Mouse (Mus musculus) T-helper 17 cell (primary cell): ENCODE measurements around the gene Vhl.

Experiments
- in situ Hi-C, 2 experiments: fragments of 300-600 bp; cut with MboI, MseI; formaldehyde crosslinking; loops; 1 replicate in 1 of 2; 2 replicates in 1 of 2; pipeline ENCODE4 v1.15.1; 2025; ENCODE audit warnings: high pct_unique_total_duplicates in 2 of 2

Gene Vhl

DNA sequence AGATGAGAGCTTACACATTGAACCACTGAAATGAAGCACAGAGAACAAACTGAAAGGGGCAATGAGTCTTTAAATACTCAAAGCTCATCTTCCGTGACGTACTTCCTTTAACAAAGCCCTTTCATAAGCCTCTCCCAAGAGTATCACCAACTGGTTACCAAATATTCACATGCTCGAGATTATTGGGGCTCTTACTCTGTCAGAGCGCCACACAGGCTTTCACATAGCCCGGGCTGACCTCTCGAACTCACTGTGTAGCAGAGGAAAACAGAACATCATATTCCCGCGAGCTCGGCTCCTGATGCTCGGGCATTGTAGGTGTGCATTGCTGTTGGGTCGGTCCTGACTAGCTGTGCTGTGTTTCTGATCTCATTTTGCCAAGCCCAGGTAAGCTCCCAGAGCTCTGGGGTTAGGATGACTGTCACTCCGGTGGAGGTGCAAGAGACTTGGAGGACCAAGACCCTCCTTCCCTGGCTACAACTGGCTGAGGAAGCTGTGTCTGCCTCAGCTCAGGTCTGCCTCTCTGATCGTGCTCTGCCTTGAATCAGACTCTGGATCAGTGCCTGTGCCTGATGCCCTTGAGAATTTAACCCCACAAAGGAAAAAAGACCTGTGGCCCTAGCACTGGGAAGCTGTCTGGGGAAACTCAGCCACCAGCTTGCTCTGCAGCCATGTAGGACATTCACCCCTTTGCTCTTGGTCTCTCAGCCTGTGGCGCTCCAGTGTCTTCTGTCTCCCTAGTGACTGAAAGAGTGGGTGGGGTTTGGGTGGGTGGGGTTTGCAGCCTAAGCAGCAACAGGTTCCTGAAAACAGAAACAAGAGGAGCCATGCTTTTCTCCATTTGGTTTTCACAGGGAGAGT lies 37.0 kb downstream of the Vhl start:
- in situ Hi-C loops: loop anchor here (10.0 to 25.0 kb wide), 2 partner anchors 1252 to 1254 kb away; no protein-coding TSS in a partner anchor

DNA sequence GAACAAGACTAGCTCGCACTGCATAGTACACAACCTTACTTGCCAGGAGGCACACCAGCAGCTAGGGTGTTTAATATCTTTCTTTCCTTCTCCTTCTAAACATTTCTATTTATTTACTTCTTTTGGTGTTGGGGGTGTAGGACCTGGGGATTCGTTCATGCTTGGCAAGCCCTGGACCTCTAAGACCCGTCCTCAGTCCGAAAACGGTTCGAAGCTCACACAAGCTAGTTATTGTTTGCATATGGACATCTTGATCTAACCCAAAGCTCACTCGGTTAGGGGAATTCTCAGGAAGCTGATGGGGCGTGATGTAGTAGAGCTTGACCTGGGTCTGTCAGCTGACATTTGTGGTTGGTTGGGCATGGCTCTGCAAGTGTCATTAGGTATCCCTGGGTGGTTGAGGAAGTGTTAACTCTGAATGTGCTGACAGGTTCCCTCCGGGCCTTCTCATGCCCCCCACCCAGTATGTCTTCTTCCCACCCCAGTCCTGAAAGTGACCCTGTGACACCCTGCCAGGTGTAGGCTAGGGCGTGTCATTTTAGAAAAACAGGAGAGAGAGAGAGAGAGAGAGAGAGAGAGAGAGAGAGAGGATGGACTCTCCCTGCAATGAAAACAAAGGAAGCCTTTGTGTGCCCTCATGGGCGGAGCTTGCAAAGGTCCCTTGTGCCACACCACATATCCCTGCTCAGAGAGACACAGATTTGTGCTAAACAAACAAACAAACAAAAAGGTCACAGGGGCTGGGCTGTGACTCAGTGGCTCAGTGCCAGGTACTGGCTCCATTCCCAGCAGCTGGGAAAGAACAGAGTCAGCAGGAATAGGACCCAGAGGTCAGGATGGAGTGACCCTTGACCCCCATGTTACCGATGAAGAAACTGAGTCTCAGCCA lies 37.8 kb downstream of the Vhl start:
- in situ Hi-C loops: loop anchor here (10.0 to 25.0 kb wide), 2 partner anchors 1251 to 1253 kb away; no protein-coding TSS in a partner anchor

DNA sequence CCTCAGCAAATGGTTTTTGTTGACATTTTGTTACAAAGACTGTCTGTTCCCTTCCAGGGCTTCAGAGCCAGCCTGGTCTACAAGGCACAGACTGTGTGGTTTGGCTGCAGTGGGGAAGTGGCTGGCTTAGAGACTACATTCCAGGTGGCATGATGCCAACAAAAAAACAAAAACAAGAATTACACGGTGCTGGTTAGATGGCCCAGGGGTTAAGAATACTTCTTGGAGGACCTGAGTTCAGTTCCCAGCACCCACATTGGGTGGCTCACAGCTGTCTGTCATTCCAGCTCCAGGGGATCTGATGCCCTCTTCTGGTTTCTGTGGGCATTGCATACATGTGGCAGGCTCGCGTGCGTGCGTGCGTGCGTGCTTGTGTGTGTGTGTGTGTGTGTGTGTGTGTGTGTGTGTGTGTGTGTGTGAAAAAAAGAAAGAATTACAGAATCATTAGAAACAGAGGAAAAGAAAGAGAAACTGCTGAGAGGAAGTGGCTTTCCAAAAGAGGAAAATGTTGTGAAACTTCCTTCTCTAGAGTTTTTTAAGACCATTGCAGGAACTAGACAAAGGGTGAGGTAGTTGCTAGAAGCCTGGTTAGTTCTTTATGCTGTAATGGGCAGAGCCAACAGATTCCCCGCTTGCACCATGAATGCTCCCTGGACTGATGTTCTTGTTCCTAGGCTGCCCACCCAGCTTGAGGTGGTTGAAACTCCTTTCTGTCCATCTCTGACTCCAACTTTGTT lies 39.4 kb downstream of the Vhl start:
- in situ Hi-C loops: loop anchor here (10.0 to 25.0 kb wide), 2 partner anchors 1249 to 1252 kb away; no protein-coding TSS in a partner anchor

DNA sequence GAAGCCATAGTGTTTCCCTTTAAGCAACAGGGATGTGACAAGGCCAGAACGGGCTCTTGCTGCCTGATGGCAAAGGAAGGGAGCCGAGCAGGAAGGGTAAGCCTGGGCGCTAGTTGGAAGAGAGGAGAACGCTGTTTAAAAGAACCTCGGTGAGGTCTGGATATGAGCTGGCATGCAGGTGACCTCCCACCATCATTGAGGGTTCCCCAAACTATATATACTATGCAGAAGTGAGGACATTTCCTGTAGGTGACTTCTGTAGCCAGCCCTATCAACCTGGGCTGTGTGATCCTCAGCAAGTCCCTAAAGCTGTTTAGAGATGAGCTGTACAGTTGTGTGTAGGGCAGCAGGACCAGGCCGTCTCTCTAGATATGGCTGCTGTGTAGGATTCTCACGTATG lies 40.5 kb downstream of the Vhl start:
- in situ Hi-C loops: loop anchor here (10.0 to 25.0 kb wide), 2 partner anchors 1248 to 1250 kb away; no protein-coding TSS in a partner anchor

DNA sequence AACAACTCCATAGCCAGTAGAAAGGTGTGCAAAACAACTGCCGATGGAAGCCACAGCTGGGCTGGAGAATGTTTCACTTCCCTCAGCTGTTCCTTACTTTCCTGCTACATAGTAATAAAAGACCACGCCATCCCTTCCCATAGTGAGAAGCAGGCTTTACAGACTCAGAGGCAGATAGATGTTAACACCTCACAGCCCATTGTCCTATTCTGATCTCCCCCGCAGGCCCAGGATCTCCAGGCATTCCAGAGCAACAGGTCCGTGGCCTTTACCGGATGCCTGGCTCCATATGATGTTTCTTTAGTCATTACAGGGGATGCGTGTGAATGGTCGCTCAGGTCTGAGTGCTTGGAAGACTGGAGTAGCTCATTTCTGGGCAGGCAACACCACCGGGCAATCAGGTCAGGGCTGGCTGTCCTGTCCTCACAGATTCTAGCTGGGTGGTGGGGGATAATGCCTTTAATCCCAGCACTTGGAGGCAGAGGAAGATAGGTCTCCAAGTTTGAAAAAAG lies 43.9 kb downstream of the Vhl start:
- in situ Hi-C loops: loop anchor here (10.0 to 25.0 kb wide), 2 partner anchors 1245 to 1247 kb away; no protein-coding TSS in a partner anchor

DNA sequence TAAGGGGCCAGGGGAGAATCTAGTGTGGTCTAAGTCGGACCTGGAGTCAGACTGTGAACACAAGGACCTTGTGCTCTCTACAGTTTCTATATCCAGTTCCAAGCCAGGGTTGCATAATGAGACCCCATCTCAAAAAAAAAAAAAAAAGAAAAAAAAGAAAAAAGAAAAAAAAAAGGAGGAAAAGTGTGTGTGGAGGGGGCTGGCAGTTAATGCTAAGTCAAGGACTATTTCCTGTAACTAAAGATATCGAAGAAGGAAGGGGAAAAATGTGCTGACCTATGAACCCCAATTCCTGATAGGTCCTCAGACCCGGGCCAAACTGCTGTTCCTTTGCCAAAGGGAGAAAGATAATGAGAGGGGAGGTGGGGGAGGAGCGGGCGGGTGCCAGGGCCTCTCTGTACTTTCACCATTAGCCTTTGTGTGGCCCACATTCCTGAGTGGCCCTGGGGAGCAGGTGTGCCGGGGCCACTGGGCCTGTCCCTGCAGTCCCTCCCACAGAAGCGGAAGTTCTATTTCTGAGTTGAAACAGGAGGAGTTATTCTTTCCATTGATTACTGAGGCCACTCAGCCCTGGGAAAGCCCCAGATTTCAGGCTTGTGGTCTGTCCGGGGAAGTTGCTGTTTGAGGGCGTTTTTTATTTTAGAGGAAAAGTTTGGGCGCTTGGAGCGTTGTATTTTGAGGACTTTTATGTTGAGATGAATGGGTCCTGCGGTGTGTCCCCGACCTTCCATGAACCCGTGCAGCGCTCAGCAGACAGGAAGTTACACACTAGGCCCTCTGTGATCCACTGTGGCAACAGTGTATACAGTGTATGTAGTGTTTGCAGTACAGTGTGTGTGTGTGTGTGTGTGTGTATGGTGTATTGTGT lies 44.8 kb downstream of the Vhl start:
- in situ Hi-C loops: loop anchor here (10.0 to 25.0 kb wide), 2 partner anchors 1244 to 1246 kb away; no protein-coding TSS in a partner anchor

DNA sequence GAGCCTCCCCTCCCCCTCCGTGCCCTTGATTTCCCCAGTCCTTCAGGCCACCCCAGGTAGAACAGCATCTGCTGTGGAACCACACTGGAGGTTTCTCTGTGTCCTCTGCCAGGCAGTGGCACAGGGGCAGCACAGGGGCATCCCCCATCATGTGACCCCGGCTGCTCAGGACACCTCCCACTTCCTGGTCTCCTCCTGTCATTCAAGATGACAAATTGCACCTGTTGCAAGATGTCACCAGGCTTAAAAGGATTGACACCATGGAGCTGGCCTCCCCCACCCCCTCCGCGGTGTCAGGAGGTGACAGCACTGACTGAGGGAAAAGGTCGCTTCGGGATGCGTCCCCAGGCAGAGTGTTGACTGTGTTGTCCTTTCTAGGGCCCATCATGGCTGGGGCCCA lies 46.1 kb downstream of the Vhl start:
- in situ Hi-C loops: loop anchor here (5.0 to 25.0 kb wide), 3 partner anchors 33 to 1245 kb away; partner anchors contain the start of gene Irak2 (in 1 of the 2)

DNA sequence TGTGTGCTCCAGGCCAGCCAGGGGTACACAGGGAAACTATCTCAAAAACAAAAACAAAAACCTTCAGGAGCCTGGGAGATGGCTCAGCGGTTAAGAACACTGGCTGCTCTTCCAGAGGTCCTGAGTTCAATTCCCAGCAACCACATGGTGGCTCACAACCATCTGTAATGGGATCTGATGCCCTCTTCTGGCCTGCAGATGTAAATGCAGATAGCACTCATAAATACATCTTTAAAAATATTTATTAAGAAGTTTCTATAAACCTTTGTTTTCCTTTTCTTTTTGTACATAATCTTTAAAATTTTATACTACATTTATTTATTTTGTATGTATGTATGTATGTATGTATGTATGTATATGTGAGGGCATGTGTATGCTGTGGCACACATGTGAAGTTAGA lies 48.3 kb downstream of the Vhl start:
- in situ Hi-C loops: loop anchor here in 1 of 2 experiments (5.0 to 25.0 kb wide), 2 partner anchors 35 to 1240 kb away; partner anchors contain the start of gene Irak2

DNA sequence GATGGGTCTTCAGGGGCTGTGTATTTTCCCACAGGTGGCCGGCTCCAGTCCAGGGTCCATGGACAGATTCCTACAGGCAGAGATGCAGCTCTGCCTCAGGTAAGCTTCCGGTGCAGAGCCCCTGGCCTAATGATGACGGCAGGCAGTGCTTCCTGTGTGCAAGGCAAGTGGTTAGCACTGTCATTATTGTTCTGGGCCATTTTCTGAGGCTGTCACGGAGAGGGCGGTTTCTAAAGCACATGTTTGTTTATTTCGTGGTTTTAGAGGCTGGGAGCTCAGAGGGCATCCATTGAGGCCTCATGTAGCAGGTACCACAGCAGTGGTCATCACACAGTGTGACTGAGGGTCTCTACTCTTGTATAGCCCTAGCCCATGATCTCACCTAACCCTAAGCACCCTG lies 49.2 kb downstream of the Vhl start:
- in situ Hi-C loops: loop anchor here in 1 of 2 experiments (5.0 to 25.0 kb wide), 2 partner anchors 36 to 1239 kb away; partner anchors contain the start of gene Irak2

DNA sequence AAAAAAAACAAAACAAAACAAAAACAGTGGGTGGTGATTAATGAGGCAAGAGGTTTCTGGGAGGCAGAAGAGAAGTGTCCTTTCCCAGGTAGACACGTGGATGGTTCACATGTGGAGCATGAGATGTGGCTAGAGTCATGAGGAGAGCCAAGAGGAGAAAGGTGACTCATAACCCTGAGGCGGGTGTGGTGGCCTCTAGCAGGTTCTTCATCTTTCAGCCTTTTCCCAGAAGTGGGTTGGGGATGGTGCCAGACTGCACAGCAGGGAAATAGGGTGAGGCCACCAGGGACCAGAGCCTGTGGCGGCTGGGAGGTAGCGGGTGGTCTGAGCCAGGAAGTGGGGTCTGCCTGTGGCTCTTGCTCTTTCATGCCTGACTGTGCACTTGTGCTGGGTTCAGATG lies 51.5 kb downstream of the Vhl start:
- in situ Hi-C loops: no loop called here

DNA sequence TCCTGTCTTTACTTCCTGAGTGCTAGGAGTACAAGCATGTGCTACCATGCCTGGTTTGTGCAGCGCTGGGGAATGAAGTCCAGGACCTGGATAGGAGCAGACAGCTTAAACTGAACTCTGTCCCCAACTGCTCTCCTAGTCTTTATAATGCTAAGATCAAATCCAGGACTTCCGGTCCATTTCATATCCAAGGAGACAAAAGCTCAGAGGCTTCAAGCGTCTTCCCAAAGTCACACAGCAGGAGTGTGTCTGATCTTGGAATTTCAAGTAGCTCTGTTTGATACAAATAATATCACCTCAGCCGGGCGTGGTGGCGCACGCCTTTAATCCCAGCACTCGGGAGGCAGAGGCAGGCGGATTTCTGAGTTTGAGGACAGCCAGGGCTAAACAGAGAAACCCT lies 52.2 kb downstream of the Vhl start:
- in situ Hi-C loops: no loop called here

DNA sequence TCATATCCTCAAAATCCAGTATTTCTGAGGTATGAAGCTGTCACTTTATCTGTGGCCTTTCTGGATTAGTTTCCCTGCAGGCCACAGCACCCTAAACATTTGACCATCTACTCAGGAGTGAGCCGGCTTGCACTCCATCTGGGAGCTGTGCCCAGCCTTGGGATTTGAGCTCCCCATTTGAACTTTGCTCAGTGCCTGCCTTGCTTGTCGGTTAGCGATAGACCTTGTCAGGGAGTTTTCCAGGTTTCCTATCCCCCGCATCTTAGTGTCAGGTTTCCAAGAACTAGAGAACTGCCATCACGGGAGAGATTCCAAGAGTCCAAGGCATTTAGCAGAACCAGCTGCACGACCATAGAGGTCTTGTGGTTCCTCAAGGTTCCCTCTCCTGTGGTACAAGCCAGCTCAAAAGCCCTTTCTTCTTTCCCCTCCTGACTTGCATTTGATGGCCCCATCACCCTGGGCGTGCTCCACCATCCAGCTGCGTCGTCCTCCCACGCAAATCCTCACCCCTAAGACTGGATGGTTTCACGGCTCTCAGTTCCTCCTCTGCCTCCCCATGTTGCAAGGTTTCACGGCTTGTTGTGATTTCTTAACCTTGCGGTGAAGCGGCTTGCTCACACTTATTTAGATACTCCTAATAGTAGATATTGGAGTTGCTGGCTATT lies 53.4 kb downstream of the Vhl start:
- in situ Hi-C loops: no loop called here

DNA sequence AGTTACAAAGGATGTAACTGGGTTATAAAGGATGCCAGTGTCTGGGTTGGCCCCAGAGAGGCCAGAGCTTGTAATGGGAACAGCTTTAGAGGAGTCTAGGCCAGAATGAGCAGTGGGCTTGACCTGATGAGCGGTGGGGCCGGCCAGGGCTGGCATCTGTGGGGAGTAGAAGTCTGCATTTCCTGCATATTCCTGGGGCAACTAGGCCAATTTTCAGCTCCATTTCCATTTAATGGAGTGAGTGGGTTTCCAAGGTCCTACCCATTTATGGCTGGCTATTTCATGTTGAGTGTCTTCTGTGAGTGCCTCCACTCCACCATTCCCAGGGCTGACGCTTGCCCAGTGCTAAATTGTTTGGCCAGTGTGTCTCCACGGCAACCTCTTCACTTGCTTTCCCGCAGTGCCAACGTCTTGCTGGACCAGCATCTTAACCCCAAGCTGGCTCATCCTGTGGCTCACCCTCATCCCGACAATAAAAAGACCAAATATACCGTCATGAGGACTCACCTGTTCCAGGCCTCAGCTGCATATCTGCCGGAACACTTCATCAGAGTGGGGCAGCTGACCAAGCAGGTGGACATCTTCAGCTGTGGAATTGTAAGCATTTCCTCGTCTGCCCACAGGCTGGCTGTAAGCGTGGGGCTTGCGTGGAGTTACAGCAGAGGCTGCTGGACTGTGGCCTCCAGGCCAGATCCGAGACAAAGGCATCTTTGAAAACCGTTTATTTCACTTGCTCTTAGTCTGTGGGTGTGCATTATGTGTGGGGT lies 54.7 kb downstream of the Vhl start:
- in situ Hi-C loops: no loop called here

DNA sequence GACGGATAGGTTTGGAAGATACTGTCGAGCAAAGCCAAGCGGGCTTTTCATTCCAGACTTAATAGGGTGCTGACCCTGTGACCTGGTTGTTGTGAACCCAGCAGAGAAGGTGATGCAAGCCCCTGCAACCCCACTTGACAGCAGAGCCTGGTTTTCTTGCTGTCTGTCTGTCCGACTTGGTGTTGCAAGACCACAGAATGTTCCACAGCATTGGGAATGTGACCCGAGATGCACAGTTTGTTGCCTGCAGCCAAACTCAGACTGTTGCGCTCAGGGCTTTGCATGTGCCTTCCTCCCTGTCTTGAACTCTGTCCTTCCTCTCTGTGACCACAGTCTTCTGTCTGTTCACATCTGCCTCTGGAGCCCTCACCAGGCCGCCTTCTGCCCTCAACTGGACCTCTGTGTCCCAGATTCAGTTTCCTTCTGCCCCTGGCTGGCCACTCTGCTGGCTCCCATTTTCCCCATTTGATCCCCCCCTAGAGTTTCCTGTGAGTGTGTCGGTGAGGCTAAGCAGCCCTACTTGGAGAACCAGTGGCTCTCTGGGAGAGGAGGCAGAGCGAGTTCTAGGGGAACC lies 56.3 kb downstream of the Vhl start:
- in situ Hi-C loops: loop anchor here in 1 of 2 experiments (10.0 kb wide), 1 partner anchor 45 kb away; the partner anchor contains the start of gene Irak2
